Mouse (Mus musculus) hindbrain, embryonic 12.5 days (tissue): ENCODE data around the gene Ucp2. TPM values are rescaled to one million over a fixed set of nuclear protein-coding genes. Genes with fewer than 3 reads are reported as not detected.

Source experiments
- ATAC-seq: fragments of 200-750 bp; cut with Nextera tagmentation; 2 replicates; pipeline ENCODE4 v1.8.0; 2017; ENCODE audit warnings: moderate TSS enrichment; ENCODE audit not compliant: low FRiP score
- H3K27ac ChIP-seq: fragments of 300-500 bp; sonication (generic); 2 replicates; pipeline ENCODE4 v1.5.1; 2016; ENCODE audit warnings: mild to moderate bottlenecking
- H3K27me3 ChIP-seq: fragments of 300-500 bp; sonication (generic); 2 replicates; pipeline ENCODE4 v1.6.1; 2016; ENCODE audit warnings: mild to moderate bottlenecking
- H3K36me3 ChIP-seq: fragments of 300-500 bp; sonication (generic); 2 replicates; pipeline ENCODE4 v1.6.1; 2016; ENCODE audit warnings: mild to moderate bottlenecking
- H3K4me1 ChIP-seq: fragments of 300-500 bp; sonication (generic); 2 replicates; pipeline ENCODE4 v1.6.1; 2016
- H3K4me2 ChIP-seq: fragments of 300-500 bp; sonication (generic); replicated peaks from 2 replicates; pipeline ENCODE4 v1.6.1; 2016; ENCODE audit warnings: mild to moderate bottlenecking
- H3K4me3 ChIP-seq: fragments of 300-500 bp; sonication (generic); 2 replicates; pipeline ENCODE4 v1.5.1; 2016; ENCODE audit warnings: mild to moderate bottlenecking
- H3K9ac ChIP-seq: fragments of 300-500 bp; sonication (generic); 2 replicates; pipeline ENCODE4 v1.6.1; 2016; ENCODE audit warnings: mild to moderate bottlenecking, moderate library complexity
- H3K9me3 ChIP-seq: fragments of 300-500 bp; sonication (generic); replicated peaks from 2 replicates; pipeline ENCODE4 v1.6.1; 2016; ENCODE audit warnings: mild to moderate bottlenecking
- WGBS: fragments of 180-500 bp; shearing (Covaris S2); methylation state at CpG from one replicate; pipeline ENCODE4 v1.1.7; 2016; 5-methylcytosine and 5-hydroxymethylcytosine counted together
- polyA plus RNA-seq: library from polyadenylated mRNA; unstranded; fragments of >200 nt; fragmentation: Nextera tagmentation; extraction: Ambion mirVana; gene quantifications from 2 replicates; pipeline ENCODE4 v1.2.1, GENCODE M21; 2016

The Ucp2 gene
- polyA plus RNA-seq, 1 experiment from 2014 or later: 123 TPM

GRCm38 (mm10) chr7:100547631-100548030 lies 54.5 kb downstream of the Ucp2 start:
- 83% methylated on average over 4 of the region's 4 CpGs for WGBS
- Histone ChIP-seq H3K27ac (no peak overlapping the region), H3K4me1 (no peaks in the 10 kb centered on the region), H3K9me3 (no peaks in the 10 kb centered on the region), H3K4me3 (no peak overlapping the region), H3K36me3 (peaks cover 14% of the 10 kb centered on the region; the same call in 1 of the 2 replicates), H3K27me3 (no peaks in the 10 kb centered on the region), H3K4me2 (no peak overlapping the region), H3K9ac (no peak overlapping the region)
- no peak for ATAC-seq

DNA sequence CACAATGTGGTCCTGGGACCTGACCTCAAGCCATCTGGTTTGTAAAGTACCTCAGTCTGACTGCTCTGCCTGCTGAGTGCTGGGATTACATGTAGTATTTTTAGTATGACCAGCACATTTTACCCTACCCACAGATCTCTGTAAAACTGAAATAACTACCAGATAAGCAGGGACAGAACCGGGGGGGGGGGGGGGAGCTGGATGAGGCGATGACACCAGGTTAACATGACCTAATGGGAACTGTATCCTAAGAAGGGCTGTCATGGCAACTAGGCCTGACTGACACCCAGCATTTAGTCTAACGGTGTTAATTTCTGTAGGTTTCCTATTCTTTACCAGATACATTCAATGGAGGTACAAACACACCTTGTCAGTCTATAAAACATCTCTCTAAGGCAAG lies 56.7 kb downstream of the Ucp2 start:
- no peak overlapping the region for H3K27ac ChIP-seq
- 91% methylated on average over 3 of the region's 3 CpGs for WGBS
- H3K4me2 ChIP-seq: no peak overlapping the region
- peaks cover 14% of the 10 kb centered on the region; the same call in 1 of the 2 replicates for H3K36me3 ChIP-seq
- H3K27me3 ChIP-seq: no peaks in the 10 kb centered on the region
- H3K4me1 ChIP-seq: no peaks in the 10 kb centered on the region
- no peak overlapping the region for H3K9ac ChIP-seq
- no peaks in the 10 kb centered on the region for H3K9me3 ChIP-seq
- no peak overlapping the region for H3K4me3 ChIP-seq
- ATAC-seq: no peak

- Histone ChIP-seq H3K4me1 (peaks cover 6% of the 10 kb centered on the region; the same call in 1 of the 2 replicates), H3K9ac (no peak overlapping the region), H3K36me3 (peaks cover 14% of the 10 kb centered on the region; the same call in 1 of the 2 replicates), H3K27me3 (no peaks in the 10 kb centered on the region), H3K27ac (no peak overlapping the region), H3K4me2 (no peak overlapping the region), H3K4me3 (no peak overlapping the region), H3K9me3 (no peaks in the 10 kb centered on the region)
- 66% methylated on average over 5 of the region's 5 CpGs for WGBS
- ATAC-seq: no peak
Observed at GRCm38 (mm10) chr7:100550338-100551007, 57.3 kb downstream of the Ucp2 start.

Other genes with a start within 250 kb of the Ucp2 start
- gene P4ha3, start 207.8 kb upstream of the Ucp2 start, polyA plus RNA-seq: 12.6 and 13.2 TPM in 2 replicates
- gene C2cd3, start 121.1 kb upstream of the Ucp2 start, polyA plus RNA-seq: 33.2 and 37.4 TPM in 2 replicates
- 102 and 111 TPM in 2 replicates for gene Ppme1, start 121.0 kb upstream of the Ucp2 start, polyA plus RNA-seq
- not detected in 2 replicates for gene Ucp3, start 20.3 kb upstream of the Ucp2 start, polyA plus RNA-seq
- gene Dnajb13, start 21.6 kb downstream of the Ucp2 start, polyA plus RNA-seq: 5.0 and 8.2 TPM in 2 replicates
- 13.4 and 15.6 TPM in 2 replicates for gene Coa4, start 43.7 kb downstream of the Ucp2 start, polyA plus RNA-seq
- gene Rab6a, start 114.1 kb downstream of the Ucp2 start, polyA plus RNA-seq: 194 and 218 TPM in 2 replicates
- 62.3 and 64.6 TPM in 2 replicates for gene Mrpl48, start 115.0 kb downstream of the Ucp2 start, polyA plus RNA-seq
- 10.5 and 16.9 TPM in 2 replicates for gene Plekhb1, start 169.1 kb downstream of the Ucp2 start, polyA plus RNA-seq
- 64.7 and 67.2 TPM in 2 replicates for gene Fam168a, start 213.3 kb downstream of the Ucp2 start, polyA plus RNA-seq